Mouse (Mus musculus) ES-Bruce4 (cell line): ENCODE measurements around the gene Elmod1.

Source experiments
- CTCF ChIP-seq: IDR thresholded peaks from one replicate; pipeline ENCODE4 v1.8.1; 2011; ENCODE audit warnings: low read depth, low read length
- EP300 ChIP-seq: IDR thresholded peaks from 2 replicates; pipeline ENCODE4 v1.6.1; 2011; ENCODE audit warnings: low read depth, low read length; ENCODE audit not compliant: insufficient read depth
- POLR2A ChIP-seq: IDR thresholded peaks from one replicate; pipeline ENCODE4 v1.8.1; 2011; ENCODE audit warnings: low read length; ENCODE audit not compliant: insufficient read depth

- TF ChIP-seq CTCF (no peak), POLR2A (no peak), EP300 (no peak)
Measured at GRCm38 (mm10) chr9:53910331-53910730, 64.8 kb downstream of the Elmod1 start.
